Mouse (Mus musculus): ENCODE results near the gene Yrdc. TPM values are rescaled to one million over a fixed set of nuclear protein-coding genes. Genes with fewer than 3 reads are reported as not detected.

Gene Yrdc
- total RNA-seq, 4 experiments from 2014 or later, result 10.4 to 15.0 (median 12.0) TPM

Other genes starting within 250 kb of the Yrdc start
- not detected for gene 3100002H09Rik, start 239.9 kb upstream of the Yrdc start, total RNA-seq (2022)
- gene Pou3f1, start 193.9 kb upstream of the Yrdc start, total RNA-seq (2022), result under 1 TPM; 0.19 to 0.34 (median 0.28) TPM
- 10 to 100 TPM; 14.0 to 20.8 (median 18.7) TPM for gene Utp11, start 157.1 kb upstream of the Yrdc start, total RNA-seq (2022)
- gene Fhl3, start 150.0 kb upstream of the Yrdc start, total RNA-seq (2022), result 100 to 1,000 TPM; 240 to 437 (median 328) TPM
- 10 to 100 TPM in 2 of 4 experiments, 1 to 10 TPM in 2; 9.5 to 12.8 (median 10.2) TPM for gene Sf3a3, start 135.9 kb upstream of the Yrdc start, total RNA-seq (2022)
- 10 to 100 TPM in 1 of 4 experiments, 1 to 10 TPM in 3; 6.0 to 10.8 (median 6.3) TPM for gene Inpp5b, start 108.8 kb upstream of the Yrdc start, total RNA-seq (2022)
- gene Mtf1, start 48.6 kb upstream of the Yrdc start, total RNA-seq (2022), result 10 to 100 TPM; 12.9 to 16.0 (median 15.0) TPM
- 10 to 100 TPM; 23.7 to 31.3 (median 25.2) TPM for gene 1110065P20Rik, start 517 bp downstream of the Yrdc start, total RNA-seq (2022)
- gene Maneal, start 11.5 kb downstream of the Yrdc start, total RNA-seq (2022), result under 1 TPM; 0.19 to 0.54 (median 0.40) TPM
- not detected for gene Epha10, start 30.2 kb downstream of the Yrdc start, total RNA-seq (2022)
- 1 to 10 TPM; 5.6 to 9.4 (median 7.8) TPM for gene 9930104L06Rik, start 86.4 kb downstream of the Yrdc start, total RNA-seq (2022)
- under 1 TPM; 0.24 to 0.51 (median 0.28) TPM for gene Cdca8, start 88.6 kb downstream of the Yrdc start, total RNA-seq (2022)
- under 1 TPM in 3 of 4 experiments, not detected in 1; 0.27 to 0.51 (median 0.48) TPM for gene Rspo1, start 135.8 kb downstream of the Yrdc start, total RNA-seq (2022)
- gene Gnl2, start 165.9 kb downstream of the Yrdc start, total RNA-seq (2022), result 10 to 100 TPM; 22.2 to 32.7 (median 27.4) TPM
- gene Dnali1, start 215.0 kb downstream of the Yrdc start, total RNA-seq (2022), result not detected
- gene Snip1, start 216.0 kb downstream of the Yrdc start, total RNA-seq (2022), result 1 to 10 TPM; 3.9 to 5.6 (median 4.8) TPM
- gene Meaf6, start 234.5 kb downstream of the Yrdc start, total RNA-seq (2022), result 10 to 100 TPM in 1 of 4 experiments, 1 to 10 TPM in 3; 7.9 to 12.3 (median 8.2) TPM